Mouse (Mus musculus) urinary bladder, postnatal 10 days (tissue): Measurements from ENCODE around the gene Sppl3.
A peak's percentile ranks its signal among the peaks of the same experiment; 100 is the strongest.

Experiments used
- DNase-seq: peaks from one replicate; pipeline ENCODE4 v3.0.0; 2022; ENCODE audit warnings: low spot score

Gene Sppl3

DNA sequence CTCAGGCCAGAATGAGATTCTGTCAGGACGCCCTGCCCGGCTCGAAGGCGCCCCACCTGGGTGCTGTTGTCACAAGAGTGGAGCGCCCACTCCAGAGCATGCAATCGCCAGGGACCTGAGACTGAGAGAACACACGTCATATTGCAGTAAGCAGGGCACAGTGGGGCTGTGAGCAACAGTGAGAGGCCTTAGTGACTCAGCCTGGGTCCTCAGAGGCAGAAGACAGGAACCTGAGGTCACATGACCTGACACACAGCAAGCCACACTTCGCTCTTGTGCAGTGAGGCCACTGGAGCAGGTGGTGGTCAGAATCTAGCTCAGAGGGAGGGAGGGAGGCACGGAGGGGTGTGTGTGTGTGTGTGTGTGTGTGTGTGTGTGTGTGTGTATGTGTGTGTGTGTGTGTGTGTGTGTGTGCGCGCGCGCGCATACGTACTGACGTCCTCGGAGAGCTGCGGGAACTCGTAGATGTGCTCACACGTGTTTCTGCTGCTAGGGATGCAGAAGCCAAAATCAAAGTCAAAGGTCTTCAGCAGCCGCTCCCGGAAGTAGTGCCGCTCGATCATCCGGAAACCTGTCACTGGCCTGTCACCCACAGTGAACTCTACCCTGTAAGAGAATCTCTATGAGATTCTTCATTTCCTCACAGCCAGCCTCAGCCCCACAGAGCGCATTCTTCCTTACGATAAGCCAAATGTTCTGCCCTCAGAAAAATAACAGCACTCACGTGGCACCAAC, 115.8 kb downstream of the Sppl3 start:
- no peak for DNase-seq

DNA sequence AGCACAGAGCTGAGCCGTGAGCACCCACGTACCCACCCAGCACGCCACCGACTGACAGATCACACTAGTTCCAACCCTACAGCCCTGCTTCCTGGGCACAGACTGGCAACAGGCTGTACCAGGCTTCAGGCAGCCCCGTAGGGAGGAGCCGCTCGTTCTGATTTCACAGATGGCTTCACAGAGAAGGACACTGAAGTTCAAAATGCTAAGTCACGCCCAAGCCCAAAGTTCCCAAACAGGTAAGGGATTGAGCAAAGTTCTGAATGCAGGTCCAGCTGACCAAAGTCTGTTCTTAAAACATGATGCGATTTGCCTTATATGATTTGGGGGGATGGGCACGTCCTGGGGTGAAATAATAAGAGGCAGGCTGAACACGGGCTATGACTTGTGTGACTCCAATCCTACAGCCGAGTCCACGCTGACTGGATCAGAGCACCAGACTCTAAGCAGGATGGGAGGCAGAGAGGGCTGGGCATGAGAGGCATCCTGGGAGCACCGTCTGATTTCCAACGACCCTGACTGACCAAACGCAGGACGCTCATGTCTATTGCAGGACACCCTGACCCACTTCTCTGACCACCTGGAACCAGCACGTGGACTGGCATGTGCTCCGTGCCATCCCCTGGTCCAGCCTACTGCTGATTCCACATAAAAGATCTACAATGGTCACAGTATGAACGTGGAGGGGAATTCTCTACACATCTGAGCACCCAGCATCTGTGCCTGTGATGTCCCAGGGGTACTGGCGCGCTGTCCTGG, 116.7 kb downstream of the Sppl3 start:
- no peak for DNase-seq

DNA sequence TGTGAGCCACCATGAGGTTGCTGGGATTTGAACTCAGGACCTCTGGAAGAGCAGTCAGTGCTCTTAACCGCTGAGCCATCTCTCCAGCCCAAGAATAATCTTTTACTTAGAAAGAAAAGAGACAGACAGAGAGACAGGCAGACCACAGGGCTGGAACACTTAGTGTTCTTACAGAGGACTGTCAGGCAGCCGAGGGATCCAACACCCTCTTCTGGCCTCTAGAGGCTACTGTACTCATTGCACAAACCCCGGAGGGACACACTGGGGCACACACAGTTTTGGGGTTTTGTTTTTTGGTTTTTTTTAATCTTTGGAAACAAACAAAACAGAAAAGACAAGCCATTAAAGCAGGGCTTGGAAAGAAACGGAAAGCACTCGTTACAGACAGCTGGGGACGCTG, 118.4 kb downstream of the Sppl3 start:
- DNase-seq: no peak

DNA sequence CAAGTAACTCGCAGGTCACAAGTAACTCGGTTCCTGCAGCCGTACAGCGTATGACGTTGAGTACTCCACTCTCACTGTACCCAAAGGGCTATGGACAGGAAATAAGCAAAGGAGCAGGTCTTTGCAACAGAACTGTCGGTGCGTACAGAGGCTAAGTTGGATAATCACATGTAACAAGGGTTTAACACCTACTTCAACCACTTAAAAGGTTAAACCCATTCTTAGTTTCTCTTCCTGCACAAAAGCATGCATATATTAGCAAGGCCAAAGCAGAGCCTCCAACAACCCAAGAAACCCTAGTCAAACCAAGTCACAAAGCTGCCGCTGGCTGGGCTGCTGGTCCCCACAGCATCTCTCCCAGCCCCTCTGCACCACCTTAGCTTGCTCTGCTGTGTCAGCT, 121.5 kb downstream of the Sppl3 start:
- DNase-seq: no peak

DNA sequence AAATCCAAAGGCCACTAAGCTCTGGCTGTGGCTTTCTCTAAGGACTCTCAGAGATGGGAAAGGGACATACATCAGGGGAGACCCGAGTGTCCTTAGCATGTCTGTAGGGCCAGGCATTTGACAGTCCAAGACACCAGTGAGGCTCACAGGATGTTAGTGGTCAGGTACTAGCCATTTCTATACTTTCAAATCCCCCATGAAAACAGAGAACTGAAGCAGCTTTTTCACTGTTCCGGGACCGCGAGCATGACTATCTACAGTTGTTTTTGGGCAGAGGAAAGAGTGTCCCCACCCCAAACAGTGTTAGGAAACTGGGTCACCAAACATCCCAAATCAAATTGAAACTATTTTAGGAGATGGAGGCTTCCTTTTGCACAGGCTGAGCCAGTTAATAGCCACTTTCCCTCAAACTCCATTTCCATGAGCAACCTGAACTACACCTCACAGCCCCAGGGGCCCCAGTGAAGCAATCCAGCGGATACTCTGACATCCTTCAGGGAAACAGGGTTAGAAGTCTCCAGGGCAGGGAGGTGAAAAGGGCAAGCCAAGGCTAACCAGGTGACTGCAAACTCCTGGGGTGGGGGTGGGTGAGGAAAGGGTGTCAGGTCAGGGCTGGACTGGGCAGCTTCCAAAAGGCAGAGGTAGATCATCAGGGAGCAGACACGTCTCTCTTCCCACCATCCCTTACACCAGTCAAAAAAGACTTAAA, 122.6 kb downstream of the Sppl3 start:
- no peak for DNase-seq

DNA sequence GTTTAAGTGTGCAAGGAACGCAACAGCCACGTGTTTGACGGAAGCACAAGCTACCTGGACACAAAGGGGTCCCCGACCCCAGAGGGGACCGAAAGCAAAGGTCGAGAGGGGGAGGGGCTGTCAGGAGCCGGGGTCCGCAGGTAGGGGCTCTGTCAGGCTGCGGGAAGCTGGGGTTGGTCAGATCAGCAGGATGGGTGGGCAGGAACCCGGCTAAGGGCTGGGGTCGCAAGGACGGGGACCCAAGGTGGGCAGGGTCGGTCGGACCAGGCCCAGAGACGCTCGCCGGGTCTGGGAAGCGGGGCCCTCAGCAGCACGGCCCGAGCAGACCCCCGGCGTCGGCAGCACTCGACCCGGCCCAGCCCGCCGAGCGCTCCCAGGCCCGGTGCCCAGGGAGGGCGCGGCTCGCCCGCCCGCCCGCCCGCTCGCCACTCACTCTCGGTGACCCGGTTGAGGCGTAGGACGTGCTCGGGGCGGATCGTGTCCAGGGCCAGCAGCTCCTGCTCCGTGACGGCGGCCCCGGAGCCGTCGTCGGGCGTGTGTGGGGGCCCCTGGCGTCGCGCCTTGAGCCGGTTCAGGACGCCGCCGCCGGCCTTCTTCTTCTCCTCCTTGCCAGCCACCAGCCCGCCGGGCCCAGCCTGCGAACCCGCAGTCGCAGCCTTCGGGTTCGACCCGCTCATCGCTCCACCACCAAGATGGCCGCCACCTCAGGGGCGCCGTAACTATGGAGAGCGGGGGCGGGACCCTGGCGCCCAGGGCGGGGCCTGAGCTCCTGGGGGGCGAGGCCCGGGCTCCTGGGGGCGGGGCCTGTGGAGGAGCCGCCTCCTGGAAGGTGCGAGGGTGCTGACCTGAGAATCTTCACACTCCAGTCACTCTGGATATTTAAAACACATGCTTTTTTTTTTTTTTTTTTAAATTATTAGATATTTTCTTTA, 123.6 kb downstream of the Sppl3 start, which contains the start of gene Unc119b:
Gene Unc119b (minus strand): TSS at position 742 of the 932 bp plus-strand sequence.
- DNase-seq: peak; percentile 60

DNA sequence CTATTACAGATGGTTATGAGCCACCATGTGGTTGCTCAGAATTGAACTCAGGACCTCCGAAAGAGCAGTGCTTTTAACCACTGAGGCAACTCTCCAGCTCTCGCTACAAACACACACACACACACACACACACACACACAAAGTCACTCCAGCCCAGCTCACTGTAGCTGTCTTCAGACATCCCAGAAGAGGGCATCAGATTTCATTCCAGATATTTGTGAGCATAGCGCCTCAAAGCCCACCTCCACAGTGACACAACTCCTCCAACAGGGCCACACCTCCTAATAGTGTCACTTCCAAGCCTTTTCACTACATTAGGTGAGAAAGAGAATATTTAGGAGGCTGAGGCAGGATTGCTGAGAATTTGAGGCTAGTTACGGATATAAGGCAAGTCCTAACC, 128.2 kb downstream of the Sppl3 start:
- no peak for DNase-seq

DNA sequence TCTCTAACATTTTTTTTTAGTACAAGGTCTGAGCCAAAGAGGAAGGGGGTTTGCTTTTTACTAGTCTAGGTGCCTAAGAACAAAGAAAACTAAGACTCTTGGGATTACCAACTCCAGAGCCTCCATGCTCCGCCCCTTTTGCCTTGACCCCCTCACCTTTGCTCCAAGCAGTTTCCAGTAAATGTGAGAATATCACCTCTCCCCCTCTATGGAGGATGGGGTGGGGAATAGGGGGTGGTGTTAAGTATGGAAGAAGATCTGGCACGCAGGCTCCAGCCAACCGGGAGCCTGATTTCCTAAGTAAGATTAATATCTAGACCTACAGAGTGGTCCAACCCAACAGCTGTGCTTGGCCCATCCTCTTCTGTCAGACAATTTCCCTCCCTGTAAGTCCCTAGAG, 129.8 kb downstream of the Sppl3 start:
- DNase-seq: no peak

DNA sequence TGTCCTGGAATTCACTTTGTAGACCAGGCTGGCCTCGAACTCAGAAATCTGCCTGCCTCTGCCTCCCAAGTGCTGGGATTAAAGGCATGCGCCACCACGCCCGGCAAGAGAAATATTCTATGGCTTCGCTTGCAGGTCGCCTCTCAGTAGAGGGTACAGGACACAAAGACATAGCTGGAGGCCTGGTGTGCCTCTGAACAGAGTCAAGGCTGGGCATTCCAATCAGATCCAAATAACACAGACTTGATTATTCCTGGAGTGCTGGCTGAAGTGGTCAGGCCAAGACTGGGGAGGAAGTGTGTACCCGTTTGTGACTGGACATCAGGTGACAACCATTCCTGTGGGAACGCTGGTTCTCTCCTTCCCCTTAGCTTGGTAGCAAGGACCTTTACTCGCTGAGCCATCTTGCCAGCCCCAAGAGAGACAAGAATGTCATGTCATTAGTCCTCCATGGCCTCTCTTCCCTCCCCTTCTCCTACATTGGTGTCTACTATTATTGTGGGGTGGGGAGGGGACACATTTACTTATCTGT, 131.3 kb downstream of the Sppl3 start:
- no peak for DNase-seq

DNA sequence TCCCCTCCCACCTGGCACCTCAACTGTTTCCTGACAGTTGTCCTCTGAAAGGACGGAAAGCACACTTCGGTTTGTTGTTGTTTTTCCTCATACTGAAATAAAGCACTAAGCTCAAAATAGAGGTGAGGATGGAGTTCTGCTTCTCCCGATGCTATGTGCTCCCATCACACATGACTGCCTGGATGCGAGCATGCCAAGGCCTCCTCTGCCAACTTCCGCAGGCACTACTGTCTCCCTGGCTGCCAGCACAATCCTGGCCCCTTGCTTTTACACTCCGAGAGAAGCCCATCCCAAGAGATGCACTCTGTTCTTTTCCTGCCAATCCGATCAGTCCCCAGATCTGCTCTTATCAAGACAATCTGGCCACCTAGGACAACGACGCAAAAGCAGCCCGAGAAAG, 132.6 kb downstream of the Sppl3 start:
- no peak for DNase-seq

DNA sequence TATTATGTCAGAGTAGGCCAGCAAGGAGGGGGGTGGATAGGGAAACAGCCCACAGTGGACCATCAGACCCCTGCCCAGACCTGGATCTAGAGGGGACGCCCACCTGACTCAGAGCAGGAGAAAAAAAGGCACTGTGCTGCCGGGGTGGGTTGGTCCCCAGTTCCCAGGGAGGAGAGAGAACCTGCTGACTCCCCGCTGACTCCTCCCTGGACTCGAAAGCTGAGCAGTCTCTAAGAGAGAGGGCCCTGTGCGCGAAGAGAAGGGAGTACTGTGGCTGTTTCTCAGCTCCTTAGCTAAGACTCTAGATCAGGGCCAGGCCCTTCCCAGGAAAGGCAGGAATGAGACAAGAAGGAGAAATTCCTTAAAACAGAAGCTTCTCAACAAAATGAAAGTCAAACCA, 133.5 kb downstream of the Sppl3 start:
- no peak for DNase-seq

DNA sequence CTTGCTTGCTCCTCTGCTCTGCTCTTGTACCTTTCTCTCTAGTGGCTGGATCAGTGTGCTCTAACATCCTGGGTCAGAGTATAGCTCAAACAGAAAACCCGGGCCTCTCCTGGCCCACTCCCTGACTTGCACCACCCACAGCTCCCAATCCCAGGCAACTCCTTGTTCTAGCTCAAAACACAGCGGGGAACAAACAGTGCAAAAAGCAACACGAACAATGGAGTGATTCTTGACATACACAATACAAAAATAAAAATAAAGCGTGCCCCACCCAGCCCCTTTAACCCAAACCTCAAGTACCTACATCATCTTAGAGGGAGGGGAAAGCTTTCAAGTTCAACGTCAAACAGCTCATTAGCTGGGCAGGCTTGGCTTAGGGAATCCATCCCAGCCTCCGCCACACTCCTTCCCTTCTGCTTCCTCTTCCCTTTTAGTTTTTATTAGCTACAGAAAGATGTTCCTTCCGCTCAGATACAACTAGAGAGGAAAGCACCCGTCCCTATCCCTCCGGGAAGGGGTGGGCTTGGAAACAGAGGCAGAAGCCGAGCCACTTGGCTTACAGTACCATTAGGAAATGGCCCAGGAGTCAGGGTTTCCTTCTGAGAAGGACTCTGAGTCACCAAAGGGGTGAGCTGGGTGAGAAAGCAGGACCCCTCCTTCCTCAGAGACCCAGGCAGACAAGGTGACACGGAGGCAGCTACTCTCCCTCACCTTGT, 134.5 kb downstream of the Sppl3 start:
- no peak for DNase-seq

DNA sequence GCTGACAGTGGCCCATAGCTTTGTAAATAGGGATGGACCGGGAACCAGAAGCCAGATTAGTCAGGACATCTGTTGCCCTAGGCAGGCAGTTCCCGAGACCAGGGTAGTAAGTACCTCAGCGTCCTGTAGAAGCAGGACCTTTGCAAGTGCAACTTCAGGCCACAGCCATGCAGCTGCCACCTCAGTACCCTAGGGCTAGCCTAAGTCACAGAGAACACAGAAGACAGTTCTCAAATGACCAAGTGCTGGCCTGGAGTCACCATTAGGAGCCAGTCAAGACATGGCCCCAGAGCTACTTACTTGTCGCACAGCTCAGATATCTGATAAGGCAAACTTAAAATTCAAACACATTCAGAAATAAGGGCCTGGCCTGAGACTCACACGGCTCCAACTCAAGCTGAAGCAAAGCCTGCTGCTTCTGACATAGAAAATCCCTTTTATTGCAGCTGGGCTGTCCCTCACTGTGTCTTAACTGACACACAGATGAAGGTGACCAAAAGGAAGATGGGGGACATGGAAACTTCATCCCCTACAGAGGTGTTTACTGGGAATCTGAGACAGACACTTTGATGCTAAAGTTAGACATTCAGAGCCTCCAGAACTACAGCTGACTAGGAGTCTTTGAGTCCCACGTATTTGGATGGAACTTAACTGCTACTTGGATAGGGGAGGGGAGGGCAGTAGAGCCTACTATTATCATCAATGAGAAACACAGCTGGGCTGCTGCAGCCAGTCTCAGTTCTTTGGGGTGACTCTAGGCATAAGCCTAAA, 135.2 kb downstream of the Sppl3 start:
- DNase-seq: no peak

DNA sequence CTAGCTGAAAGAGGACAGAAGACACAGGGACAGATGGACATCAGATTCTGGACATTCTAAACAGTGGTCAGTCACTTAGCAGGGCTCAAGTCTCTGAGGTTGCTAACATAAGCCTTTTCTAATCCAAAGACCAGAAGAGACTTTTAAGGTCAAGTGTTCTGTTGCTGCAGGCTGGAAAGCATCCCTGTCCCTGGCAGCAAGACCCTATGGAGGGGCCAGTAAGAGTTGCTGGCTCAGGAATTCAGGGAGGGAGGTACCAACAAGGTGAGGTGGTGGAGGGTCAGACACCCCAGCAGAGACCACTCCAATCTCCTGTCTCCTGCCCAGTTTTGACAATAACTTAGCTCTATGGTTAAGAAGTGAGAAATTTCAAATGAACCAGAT, 135.8 kb downstream of the Sppl3 start:
- no peak for DNase-seq

DNA sequence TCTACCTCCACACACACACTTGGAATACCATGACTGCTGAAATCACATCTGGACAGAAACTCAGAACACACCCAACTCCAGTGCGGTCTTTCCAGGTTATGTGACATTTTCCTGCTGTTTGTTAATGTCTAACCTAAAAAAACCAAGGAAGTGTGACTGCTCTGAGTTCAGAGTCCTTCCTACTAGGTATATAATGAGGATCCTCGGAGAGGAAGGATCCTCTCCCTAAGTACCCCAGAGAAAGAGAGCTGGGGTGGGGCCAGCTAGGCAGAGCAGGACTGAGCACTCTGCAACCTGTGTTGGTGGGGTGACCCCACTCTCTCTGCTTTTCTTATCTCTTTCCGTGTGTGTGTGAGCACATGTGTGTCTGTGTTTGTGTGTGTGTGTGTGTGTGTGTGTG, 136.5 kb downstream of the Sppl3 start:
- DNase-seq: no peak

DNA sequence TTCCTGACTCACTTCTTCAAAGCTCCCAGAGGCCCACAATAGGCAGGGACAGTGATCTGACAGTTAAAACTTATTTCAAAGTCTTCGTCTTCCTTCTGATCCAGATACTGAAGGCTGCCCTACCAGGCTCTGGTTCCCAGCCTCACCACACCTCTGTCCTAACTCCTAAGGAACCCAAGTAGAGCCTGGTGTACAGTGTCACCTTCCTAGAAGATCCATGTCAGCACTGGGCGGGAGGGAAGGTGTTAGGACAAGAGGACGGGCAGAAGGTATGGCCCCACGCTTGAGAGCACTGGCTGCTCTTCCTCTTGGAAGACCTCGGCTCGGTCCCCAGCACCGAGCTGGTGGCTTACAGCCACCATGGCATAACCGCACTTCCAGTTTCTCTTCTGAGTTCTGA, 137.4 kb downstream of the Sppl3 start:
- DNase-seq: no peak
